Mouse (Mus musculus) ES-Bruce4 (cell line): ENCODE results near the gene Rad18.

Experiments used
- CTCF ChIP-seq: IDR thresholded peaks from one replicate; pipeline ENCODE4 v1.8.1; 2011; ENCODE audit warnings: low read depth, low read length
- POLR2A ChIP-seq: IDR thresholded peaks from one replicate; pipeline ENCODE4 v1.8.1; 2011; ENCODE audit warnings: low read length; ENCODE audit not compliant: insufficient read depth

GRCm38 (mm10) chr6:112735054-112735453, 38.6 kb upstream of the Rad18 start:
- TF ChIP-seq CTCF = no peak
- TF ChIP-seq POLR2A = no peak
